Mouse (Mus musculus) forebrain, embryonic 15.5 days (tissue): ENCODE data around the gene Fam118a. TPM values are rescaled to one million over a fixed set of nuclear protein-coding genes. Genes with fewer than 3 reads are reported as not detected.
A peak's percentile ranks its signal among the peaks of the same experiment; 100 is the strongest.
"Not testable (repeated sequence)": the region's sequence is repeated elsewhere in the genome, so short reads cannot be mapped to it uniquely, and the experiment has no call there.

Experiments
- ATAC-seq: fragments of 200-750 bp; cut with Nextera tagmentation; replicated peaks from 2 replicates; pipeline ENCODE4 v1.8.0; 2017; ENCODE audit warnings: mild to moderate bottlenecking, moderate TSS enrichment, moderate library complexity
- H3K27ac ChIP-seq: fragments of 300-500 bp; sonication (generic); replicated peaks from 2 replicates; pipeline ENCODE4 v1.5.1; 2015; ENCODE audit warnings: mild to moderate bottlenecking, inconsistent platforms
- H3K27me3 ChIP-seq: fragments of 300-500 bp; sonication (generic); 2 replicates; pipeline ENCODE4 v1.6.1; 2015; ENCODE audit warnings: inconsistent platforms
- H3K36me3 ChIP-seq: fragments of 300-500 bp; sonication (generic); 2 replicates; pipeline ENCODE4 v1.6.1; 2015; ENCODE audit warnings: mild to moderate bottlenecking, inconsistent platforms
- H3K4me1 ChIP-seq: fragments of 300-500 bp; sonication (generic); 2 replicates; pipeline ENCODE4 v1.6.1; 2015; ENCODE audit warnings: inconsistent platforms
- H3K4me2 ChIP-seq: fragments of 300-500 bp; sonication (generic); replicated peaks from 2 replicates; pipeline ENCODE4 v1.6.1; 2015; ENCODE audit warnings: mild to moderate bottlenecking, inconsistent platforms
- H3K4me3 ChIP-seq: fragments of 300-500 bp; sonication (generic); 2 replicates; pipeline ENCODE4 v1.5.1; 2015; ENCODE audit warnings: mild to moderate bottlenecking, inconsistent platforms
- H3K9ac ChIP-seq: fragments of 300-500 bp; sonication (generic); replicated peaks from 2 replicates; pipeline ENCODE4 v1.6.1; 2015; ENCODE audit warnings: mild to moderate bottlenecking, inconsistent platforms
- H3K9me3 ChIP-seq: fragments of 300-500 bp; sonication (generic); 2 replicates; pipeline ENCODE4 v1.6.1; 2016; ENCODE audit warnings: inconsistent platforms
- WGBS: fragments of 180-500 bp; shearing (Covaris S2); methylation state at CpG from one replicate; pipeline ENCODE4 v1.1.7; 2015; ENCODE audit warnings: mixed read lengths; 5-methylcytosine and 5-hydroxymethylcytosine counted together
- polyA plus RNA-seq: library from polyadenylated mRNA; unstranded; fragments of >200 nt; fragmentation: Nextera tagmentation; extraction: Ambion mirVana; gene quantifications from 2 replicates; pipeline ENCODE4 v1.2.1, GENCODE M21; 2015

Fam118a gene
- polyA plus RNA-seq = 32.4 and 33.5 TPM in 2 replicates

DNA sequence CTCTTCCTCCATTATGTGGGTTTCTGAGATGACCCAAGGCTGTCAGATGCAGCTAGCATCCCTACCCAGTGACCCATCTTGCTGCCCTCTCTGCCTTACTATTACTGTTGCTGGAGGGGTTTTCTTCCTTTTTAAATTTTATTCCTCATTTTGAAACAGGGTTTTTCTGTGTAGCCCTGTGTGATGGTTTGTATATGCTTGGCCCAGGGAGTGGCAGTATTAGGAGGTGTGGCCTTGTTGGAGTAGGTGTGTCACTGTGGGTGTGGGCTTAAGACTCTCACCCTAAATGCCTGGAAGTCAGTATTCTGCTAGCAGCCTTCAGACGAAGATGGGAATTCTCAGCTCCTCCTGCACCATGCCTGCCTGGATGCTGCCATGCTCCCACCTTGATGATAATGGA lies at the start of gene Fam118a:
TSS of gene Fam118a (plus strand) at position 301 of the 400 bp plus-strand sequence.
- ATAC-seq, H3K9ac ChIP-seq, H3K9me3 ChIP-seq, H3K27ac ChIP-seq, H3K4me3 ChIP-seq, H3K27me3 ChIP-seq, H3K36me3 ChIP-seq, H3K4me2 ChIP-seq, H3K4me1 ChIP-seq: not testable (repeated sequence)
- WGBS = 41% methylated on average over 1 of the region's 1 CpGs

DNA sequence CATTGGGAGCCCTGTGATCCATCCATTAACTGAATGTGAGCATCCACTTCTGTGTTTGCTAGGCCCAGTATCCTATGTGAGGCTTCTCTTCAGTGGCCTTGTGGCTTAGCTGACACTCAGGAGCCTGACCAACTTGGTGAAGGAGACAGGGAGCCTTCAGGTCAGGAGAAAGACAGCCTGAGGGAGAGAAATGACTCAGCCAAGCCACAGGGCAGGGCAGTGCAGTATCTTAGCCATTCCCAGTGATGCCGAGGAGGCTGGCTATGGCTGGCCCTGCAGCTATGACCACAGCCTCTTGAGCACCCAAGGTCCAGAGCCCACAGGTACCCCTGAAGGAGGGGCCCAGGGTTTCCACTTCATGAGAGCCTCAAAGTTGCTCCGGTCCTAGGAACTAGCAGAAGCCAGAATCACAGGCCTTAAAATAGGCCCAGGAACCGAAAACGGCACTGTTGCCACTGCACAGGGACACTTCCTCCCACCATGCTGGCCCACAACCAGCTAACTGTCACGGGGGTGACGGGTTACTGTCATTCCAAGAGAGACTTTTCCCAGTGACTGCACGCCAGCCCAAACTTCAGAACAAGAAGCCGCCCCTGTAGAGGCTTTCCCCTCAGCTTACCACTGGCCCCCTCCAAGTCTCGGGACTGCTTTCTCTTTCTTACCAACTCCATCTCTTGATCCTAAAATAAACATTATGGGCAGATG lies 47.0 kb upstream of the Fam118a start:
- H3K4me3 ChIP-seq = no peak overlapping the region
- H3K9ac ChIP-seq = no peak overlapping the region
- no peak overlapping the region for H3K4me2 ChIP-seq
- peaks cover 33% of the 10 kb centered on the region for H3K4me1 ChIP-seq
- no peak for ATAC-seq
- H3K27me3 ChIP-seq = no peaks in the 10 kb centered on the region
- H3K36me3 ChIP-seq = no peaks in the 10 kb centered on the region
- no peak overlapping the region for H3K27ac ChIP-seq
- WGBS = 85% methylated on average over 9 of the region's 9 CpGs
- H3K9me3 ChIP-seq = no peaks in the 10 kb centered on the region

- Histone ChIP-seq H3K4me3 (no peak overlapping the region), H3K4me2 (no peak overlapping the region), H3K36me3 (no peaks in the 10 kb centered on the region), H3K27me3 (no peaks in the 10 kb centered on the region), H3K27ac (no peak overlapping the region), H3K9me3 (no peaks in the 10 kb centered on the region), H3K9ac (no peak overlapping the region), H3K4me1 (peaks cover 37% of the 10 kb centered on the region)
- WGBS = 87% methylated on average over 3 of the region's 3 CpGs
- no peak for ATAC-seq
Measured at GRCm38 (mm10) chr15:84982888-84983287, 45.9 kb upstream of the Fam118a start.

GRCm38 (mm10) chr15:84983721-84984120 lies 45.0 kb upstream of the Fam118a start:
- peaks cover 42% of the 10 kb centered on the region for H3K4me1 ChIP-seq
- H3K27ac ChIP-seq = no peak overlapping the region
- no peaks in the 10 kb centered on the region for H3K36me3 ChIP-seq
- no peak overlapping the region for H3K9ac ChIP-seq
- no peak overlapping the region for H3K4me3 ChIP-seq
- no peak overlapping the region for H3K4me2 ChIP-seq
- ATAC-seq = no peak
- H3K9me3 ChIP-seq = no peaks in the 10 kb centered on the region
- no peaks in the 10 kb centered on the region for H3K27me3 ChIP-seq
- WGBS = 87% methylated on average over 7 of the region's 7 CpGs

GRCm38 (mm10) chr15:84985516-84986160 lies 43.1 kb upstream of the Fam118a start:
- Histone ChIP-seq H3K36me3 (no peaks in the 10 kb centered on the region), H3K9me3 (no peaks in the 10 kb centered on the region), H3K4me1 (peaks cover 55% of the 10 kb centered on the region), H3K27ac (no peak overlapping the region), H3K27me3 (no peaks in the 10 kb centered on the region), H3K4me2 (peak overlapping the region; percentile 69), H3K9ac (no peak overlapping the region), H3K4me3 (peak overlapping the region; percentile 85)
- WGBS = 88% methylated on average over 12 of the region's 12 CpGs
- ATAC-seq = no peak

- WGBS = 65% methylated on average over 4 of the region's 4 CpGs
Measured at GRCm38 (mm10) chr15:84986171-84987019, 42.4 kb upstream of the Fam118a start.

DNA sequence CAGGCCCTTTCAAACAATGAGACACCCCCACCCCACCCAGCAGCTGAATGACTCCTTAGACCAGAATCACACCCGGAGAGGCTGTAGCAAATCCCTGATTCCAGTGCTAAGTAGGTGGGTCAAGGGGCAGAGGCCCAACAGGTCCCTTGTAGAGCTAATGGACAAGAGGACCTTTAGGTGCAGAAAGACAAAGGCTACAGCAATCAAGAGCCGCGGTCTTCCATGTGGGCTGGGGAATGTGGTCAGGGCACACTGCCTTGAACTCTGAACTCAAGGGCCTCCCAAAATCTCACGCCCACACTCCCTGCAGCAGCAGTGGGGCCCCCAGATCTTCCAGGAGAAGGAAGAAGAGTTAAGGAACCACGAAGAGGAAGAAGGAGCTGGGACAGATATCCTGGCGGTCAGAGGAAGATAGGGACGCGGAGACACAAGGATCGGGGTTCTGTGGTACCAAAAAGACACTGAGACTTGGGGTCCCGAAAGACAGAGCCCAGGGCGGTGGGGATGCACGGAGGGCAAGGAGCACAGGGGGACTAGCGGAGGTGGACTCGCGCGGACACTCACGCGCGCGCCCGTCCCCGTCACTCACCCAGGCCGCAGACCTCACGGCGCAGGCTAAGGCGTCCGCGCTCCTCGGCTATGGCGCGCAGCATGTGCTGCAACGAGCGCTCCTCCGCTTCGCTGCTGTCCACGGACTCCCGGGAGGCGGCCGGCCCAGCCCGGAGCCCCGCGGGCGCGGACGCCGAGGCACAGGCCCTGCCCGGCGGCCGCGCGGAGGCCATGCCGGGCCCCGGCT lies 41.5 kb upstream of the Fam118a start:
- Histone ChIP-seq H3K4me3 (peak overlapping the region; percentile 85), H3K27me3 (no peaks in the 10 kb centered on the region), H3K9ac (peak overlapping the region; percentile 89), H3K9me3 (no peaks in the 10 kb centered on the region), H3K27ac (peak overlapping the region; percentile 79), H3K4me2 (peak overlapping the region; percentile 69), H3K4me1 (peaks cover 53% of the 10 kb centered on the region), H3K36me3 (no peaks in the 10 kb centered on the region)
- under 1% methylated on average over 53 of the region's 53 CpGs for WGBS
- ATAC-seq = peak; percentile 59

More at GRCm38 (mm10) chr15:84986171-84987019, 42.4 kb upstream of the Fam118a start:
- peak overlapping the region; percentile 85 for H3K4me3 ChIP-seq
- no peak overlapping the region for H3K27ac ChIP-seq
- peak overlapping the region; percentile 69 for H3K4me2 ChIP-seq
- ATAC-seq = no peak
- no peaks in the 10 kb centered on the region for H3K27me3 ChIP-seq
- H3K9ac ChIP-seq = peak overlapping the region; percentile 89
- H3K9me3 ChIP-seq = no peaks in the 10 kb centered on the region
- H3K36me3 ChIP-seq = no peaks in the 10 kb centered on the region
- peaks cover 55% of the 10 kb centered on the region for H3K4me1 ChIP-seq

GRCm38 (mm10) chr15:84987874-84988825 lies 40.6 kb upstream of the Fam118a start, which contains the start of gene 5031439G07Rik:
Gene 5031439G07Rik (minus strand): TSS chr15:84988551.
- H3K4me1 ChIP-seq = peaks cover 50% of the 10 kb centered on the region
- H3K9ac ChIP-seq = peak within 1 kb of the TSS; percentile 89
- H3K4me2 ChIP-seq = peak within 1 kb of the TSS; percentile 69
- no peaks in the 10 kb centered on the region for H3K9me3 ChIP-seq
- H3K27me3 ChIP-seq = no peaks in the 10 kb centered on the region
- peak within 1 kb of the TSS; percentile 85 for H3K4me3 ChIP-seq
- peak; percentile 89 for ATAC-seq
- H3K27ac ChIP-seq = peak within 1 kb of the TSS; percentile 79
- WGBS = 2% methylated on average over 52 of the region's 59 CpGs
- no peaks in the 10 kb centered on the region for H3K36me3 ChIP-seq

- ATAC-seq = no peak
- Histone ChIP-seq H3K4me1 (peaks cover 41% of the 10 kb centered on the region), H3K4me3 (no peak overlapping the region), H3K4me2 (no peak overlapping the region), H3K27me3 (no peaks in the 10 kb centered on the region), H3K9me3 (no peaks in the 10 kb centered on the region), H3K36me3 (no peaks in the 10 kb centered on the region), H3K9ac (no peak overlapping the region), H3K27ac (no peak overlapping the region)
- 81% methylated on average over 3 of the region's 3 CpGs for WGBS
Measured at GRCm38 (mm10) chr15:84989098-84989497, 39.6 kb upstream of the Fam118a start.

DNA sequence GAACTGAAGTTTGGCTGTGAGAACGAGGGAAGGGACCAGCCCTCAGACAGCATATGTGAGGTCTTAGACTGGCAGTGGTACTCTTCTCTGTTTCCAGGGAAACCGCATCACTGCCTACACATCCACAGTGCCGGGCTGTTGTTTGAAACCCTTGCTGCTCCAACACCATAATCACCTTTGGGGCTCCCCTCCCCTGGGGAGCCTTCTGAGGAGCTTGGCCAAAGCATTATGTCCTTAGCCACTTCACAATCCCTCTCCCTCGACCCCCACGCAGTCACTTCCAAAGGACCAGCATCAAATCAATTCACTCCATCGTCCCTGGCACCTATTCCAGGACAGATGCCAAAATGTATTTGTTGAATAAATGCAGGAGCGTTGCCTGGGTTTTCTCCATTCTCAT lies 39.0 kb upstream of the Fam118a start:
- H3K9me3 ChIP-seq = no peaks in the 10 kb centered on the region

More for the DNA sequence above, 39.0 kb upstream of the Fam118a start:
- no peak overlapping the region for H3K9ac ChIP-seq
- WGBS = 32% methylated on average over 7 of the region's 7 CpGs
- H3K4me1 ChIP-seq = peaks cover 40% of the 10 kb centered on the region
- no peak overlapping the region for H3K4me3 ChIP-seq
- ATAC-seq = no peak
- H3K4me2 ChIP-seq = 0 out of 2 replicates have a peak overlapping the region, but pooled peaks have one; percentile 19
- H3K36me3 ChIP-seq = no peaks in the 10 kb centered on the region
- H3K27me3 ChIP-seq = no peaks in the 10 kb centered on the region
- H3K27ac ChIP-seq = 0 out of 2 replicates have a peak overlapping the region, but pooled peaks have one; percentile 41
